Mouse (Mus musculus) heart, embryonic 14.5 days (tissue): ENCODE measurements around the gene Kdelc2. TPM values are rescaled to one million over a fixed set of nuclear protein-coding genes. Genes with fewer than 3 reads are reported as not detected.

Experiments used
- ATAC-seq: fragments of 200-750 bp; cut with Nextera tagmentation; 2 replicates; pipeline ENCODE4 v1.8.0; 2017; ENCODE audit warnings: low read depth, moderate TSS enrichment; ENCODE audit not compliant: insufficient number of reproducible peaks, insufficient read depth, low FRiP score
- H3K27ac ChIP-seq, 2 experiments: fragments of 200-500 bp in 1 of 2; fragments of 300-500 bp in 1 of 2; sonication (generic) in 1 of 2; replicated peaks in 1 of 2; 2 replicates each; pipeline ENCODE4 v1.5.1; 2012 to 2014; ENCODE audit warnings: low read depth in 2 of 2, low read length in 2 of 2, control low read depth in 1 of 2, mild to moderate bottlenecking in 1 of 2, mixed read lengths in 1 of 2; ENCODE audit not compliant: control insufficient read depth in 1 of 2, insufficient read depth in 1 of 2
- H3K27me3 ChIP-seq: fragments of 300-500 bp; sonication (generic); 2 replicates; pipeline ENCODE4 v1.6.1; 2014; ENCODE audit warnings: mild to moderate bottlenecking, low read length, control low read depth; ENCODE audit not compliant: control insufficient read depth, insufficient read depth
- H3K36me3 ChIP-seq: fragments of 300-500 bp; sonication (generic); 2 replicates; pipeline ENCODE4 v1.6.1; 2014; ENCODE audit warnings: mild to moderate bottlenecking, control low read depth, low read length, mixed read lengths; ENCODE audit not compliant: control insufficient read depth, insufficient read depth
- H3K4me1 ChIP-seq, 2 experiments: fragments of 200-500 bp in 1 of 2; fragments of 300-500 bp in 1 of 2; sonication (generic) in 1 of 2; 2 replicates each; pipeline ENCODE4 v1.6.1; 2012 to 2014; ENCODE audit warnings: low read length in 2 of 2, control low read depth in 1 of 2, mixed read lengths in 1 of 2; ENCODE audit not compliant: control insufficient read depth in 2 of 2, insufficient read depth in 2 of 2
- H3K4me2 ChIP-seq: fragments of 300-500 bp; sonication (generic); 2 replicates; pipeline ENCODE4 v1.6.1; 2014; ENCODE audit warnings: mild to moderate bottlenecking, low read length
- H3K4me3 ChIP-seq, 2 experiments: fragments of 200-500 bp in 1 of 2; fragments of 300-500 bp in 1 of 2; sonication (generic) in 1 of 2; 2 replicates each; pipeline ENCODE4 v1.5.1; 2012 to 2014; ENCODE audit warnings: low read length in 2 of 2, mild to moderate bottlenecking in 2 of 2, control low read depth in 1 of 2, low read depth in 1 of 2, moderate library complexity in 1 of 2; ENCODE audit not compliant: control insufficient read depth in 1 of 2, insufficient read depth in 1 of 2
- H3K9ac ChIP-seq: fragments of 300-500 bp; sonication (generic); 2 replicates; pipeline ENCODE4 v1.6.1; 2014; ENCODE audit warnings: mild to moderate bottlenecking, low read length
- H3K9me3 ChIP-seq: fragments of 300-500 bp; sonication (generic); 2 replicates; pipeline ENCODE4 v1.6.1; 2016; ENCODE audit warnings: low read length, control low read depth; ENCODE audit not compliant: control insufficient read depth
- WGBS: fragments of 180-500 bp; shearing (Covaris S2); extraction: QIAGEN DNeasy Blood & Tissue Kit; methylation state at CpG from one replicate; pipeline ENCODE4 v1.1.7; 2014; 5-methylcytosine and 5-hydroxymethylcytosine counted together
- polyA plus RNA-seq: library from polyadenylated mRNA; unstranded; fragments of >200 nt; fragmentation: Nextera tagmentation; extraction: Ambion mirVana; gene quantifications from 2 replicates; pipeline ENCODE4 v1.2.1, GENCODE M21; 2014

The Kdelc2 gene
- polyA plus RNA-seq, 1 experiment from 2014 or later = 26.3 TPM

GRCm38 (mm10) chr9:53409427-53409826 is 25.6 kb downstream of the Kdelc2 start:
- no peak for ATAC-seq
- Histone ChIP-seq H3K4me1 (peaks cover 4 to 7% of the 10 kb centered on the region in 2 experiments; a peak in 3 of 4 replicates), H3K4me2 (no peak overlapping the region), H3K27ac (no peak overlapping the region), H3K36me3 (no peaks in the 10 kb centered on the region), H3K27me3 (no peaks in the 10 kb centered on the region), H3K4me3 (no peak overlapping the region), H3K9me3 (no peaks in the 10 kb centered on the region), H3K9ac (no peak overlapping the region)
- 84% methylated on average over 3 of the region's 3 CpGs for WGBS

GRCm38 (mm10) chr9:53422133-53422896 is 38.5 kb downstream of the Kdelc2 start:
- no peaks in the 10 kb centered on the region for H3K27me3 ChIP-seq
- H3K4me1 ChIP-seq = no peaks in the 10 kb centered on the region
- no peak for ATAC-seq
- H3K27ac ChIP-seq = no peak overlapping the region
- no peaks in the 10 kb centered on the region for H3K36me3 ChIP-seq
- no peaks in the 10 kb centered on the region for H3K9me3 ChIP-seq
- no peak overlapping the region for H3K9ac ChIP-seq
- no peak overlapping the region for H3K4me2 ChIP-seq
- no peak overlapping the region for H3K4me3 ChIP-seq
- WGBS = 45% methylated on average over 9 of the region's 9 CpGs

GRCm38 (mm10) chr9:53426726-53427125 is 42.9 kb downstream of the Kdelc2 start:
- H3K4me2 ChIP-seq = no peak overlapping the region
- H3K9ac ChIP-seq = no peak overlapping the region
- H3K9me3 ChIP-seq = no peaks in the 10 kb centered on the region
- H3K27me3 ChIP-seq = no peaks in the 10 kb centered on the region
- H3K4me3 ChIP-seq = no peak overlapping the region
- 76% methylated on average over 3 of the region's 3 CpGs for WGBS
- ATAC-seq = no peak
- no peaks in the 10 kb centered on the region for H3K36me3 ChIP-seq
- H3K27ac ChIP-seq = no peak overlapping the region
- no peaks in the 10 kb centered on the region for H3K4me1 ChIP-seq

- no peaks in the 10 kb centered on the region for H3K4me1 ChIP-seq
- no peak overlapping the region for H3K4me2 ChIP-seq
- no peak overlapping the region for H3K4me3 ChIP-seq
- ATAC-seq = no peak
- no peak overlapping the region for H3K27ac ChIP-seq
- H3K36me3 ChIP-seq = no peaks in the 10 kb centered on the region
- no peak overlapping the region for H3K9ac ChIP-seq
- 70% methylated on average over 3 of the region's 3 CpGs for WGBS
- no peaks in the 10 kb centered on the region for H3K27me3 ChIP-seq
- no peaks in the 10 kb centered on the region for H3K9me3 ChIP-seq
These were observed 43.8 kb downstream of the Kdelc2 start for GRCm38 (mm10) chr9:53427638-53428037.

- Histone ChIP-seq H3K27ac (no peak overlapping the region), H3K9me3 (no peaks in the 10 kb centered on the region), H3K4me2 (no peak overlapping the region), H3K36me3 (peaks cover 25% of the 10 kb centered on the region), H3K4me3 (no peak overlapping the region), H3K27me3 (no peaks in the 10 kb centered on the region), H3K4me1 (no peaks in the 10 kb centered on the region), H3K9ac (no peak overlapping the region)
- no peak for ATAC-seq
- 74% methylated on average over 14 of the region's 14 CpGs for WGBS
These were observed 52.2 kb downstream of the Kdelc2 start for GRCm38 (mm10) chr9:53435830-53436570.

GRCm38 (mm10) chr9:53450609-53451008 is 66.8 kb downstream of the Kdelc2 start:
- H3K4me3 ChIP-seq = no peak overlapping the region
- 94% methylated on average over 1 of the region's 1 CpGs for WGBS
- ATAC-seq = no peak
- H3K36me3 ChIP-seq = peaks cover 86% of the 10 kb centered on the region
- H3K4me1 ChIP-seq = no peaks in the 10 kb centered on the region
- H3K4me2 ChIP-seq = no peak overlapping the region
- no peaks in the 10 kb centered on the region for H3K9me3 ChIP-seq
- H3K27me3 ChIP-seq = no peaks in the 10 kb centered on the region
- no peak overlapping the region for H3K27ac ChIP-seq
- H3K9ac ChIP-seq = no peak overlapping the region
